Mouse (Mus musculus): ENCODE data around the gene Cd48.

DNA sequence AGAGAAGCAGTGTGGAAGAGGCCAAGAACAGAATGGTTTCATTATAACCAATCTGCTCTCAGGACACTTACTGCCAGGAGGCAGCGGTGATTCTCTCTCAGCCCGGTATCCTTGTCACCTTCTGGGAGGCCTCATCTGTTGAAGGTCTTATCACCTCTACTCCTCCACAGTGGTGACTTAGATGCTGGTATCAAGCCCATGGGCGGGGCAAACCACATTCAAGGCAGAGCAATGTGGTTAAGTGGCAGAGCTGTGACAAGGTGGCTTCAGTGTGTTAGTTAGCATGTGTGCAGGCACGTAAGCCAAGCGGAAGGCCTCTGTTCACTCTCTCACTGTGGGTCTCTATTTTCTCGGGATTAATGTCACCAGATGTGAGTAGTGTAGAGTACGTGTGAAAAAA is 38.2 kb upstream of the Cd48 start:
- TF ChIP-seq POLR2A (IDR thresholded peaks at IDR 0.05; ENCODE audit: low read depth, low read length) = no peak
- no peak for TF ChIP-seq CTCF (IDR thresholded peaks at IDR 0.05; ENCODE audit: extremely low read depth, insufficient read length, insufficient replicate concordance, low read depth, low read length)

All from small intestine, adult 2 months (tissue).